Mouse (Mus musculus): Measurements from ENCODE around the gene Gjb4. TPM values are rescaled to one million over a fixed set of nuclear protein-coding genes. Genes with fewer than 3 reads are reported as not detected.

The Gjb4 gene
- not detected for total RNA-seq (2023)

DNA sequence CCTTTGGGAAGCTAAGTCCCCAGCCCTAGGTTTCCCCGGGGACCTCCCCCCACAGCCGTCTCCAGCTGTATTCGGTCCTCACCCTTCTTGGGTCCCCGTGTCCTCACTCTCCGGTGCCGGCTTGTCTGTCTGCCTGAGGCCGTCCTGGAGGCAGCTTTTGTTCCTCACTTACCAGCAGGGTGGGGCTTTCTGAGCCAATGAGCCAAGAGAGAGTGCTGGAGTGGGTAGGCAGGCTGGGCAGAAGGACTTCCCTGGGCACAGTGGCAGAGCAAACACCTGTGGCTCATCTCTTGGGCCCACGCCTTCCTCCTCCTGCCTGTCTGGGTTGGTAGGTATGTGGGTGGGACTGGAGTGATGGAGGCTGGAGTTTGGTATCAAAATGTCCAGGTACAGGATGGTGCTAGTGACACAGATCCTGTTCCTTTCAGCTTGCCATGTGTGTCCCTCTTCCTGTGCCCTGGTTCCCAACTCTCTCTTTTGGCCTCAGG is at the start of gene Gjb4:
Gene Gjb4, minus strand, starts transcription at position 131 of the 488 bp plus-strand sequence.

DNA sequence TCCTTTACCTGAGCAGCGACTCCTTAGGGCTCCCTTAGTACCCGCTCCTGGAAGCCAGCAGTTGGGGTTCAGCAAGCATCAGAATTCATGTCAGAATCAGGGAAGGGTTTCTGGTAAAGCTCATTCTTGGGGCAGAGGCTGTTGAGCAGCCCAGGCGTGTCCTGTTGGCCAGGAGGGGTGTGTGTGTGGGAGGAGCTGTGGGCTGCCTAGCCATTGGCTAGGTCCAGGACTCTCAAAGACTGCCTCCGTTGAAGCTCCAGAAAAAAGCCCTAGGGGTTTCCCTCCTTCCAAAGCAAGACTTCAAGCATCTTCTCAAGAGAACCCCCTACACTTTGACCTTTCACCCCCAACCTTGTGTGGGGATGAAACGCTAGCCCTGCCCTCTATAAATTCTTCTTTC is 4.1 kb upstream of the Gjb4 start, which contains the start of gene Gjb5:
Gene Gjb5, minus strand, starts transcription at position 164 of the 400 bp plus-strand sequence.

DNA sequence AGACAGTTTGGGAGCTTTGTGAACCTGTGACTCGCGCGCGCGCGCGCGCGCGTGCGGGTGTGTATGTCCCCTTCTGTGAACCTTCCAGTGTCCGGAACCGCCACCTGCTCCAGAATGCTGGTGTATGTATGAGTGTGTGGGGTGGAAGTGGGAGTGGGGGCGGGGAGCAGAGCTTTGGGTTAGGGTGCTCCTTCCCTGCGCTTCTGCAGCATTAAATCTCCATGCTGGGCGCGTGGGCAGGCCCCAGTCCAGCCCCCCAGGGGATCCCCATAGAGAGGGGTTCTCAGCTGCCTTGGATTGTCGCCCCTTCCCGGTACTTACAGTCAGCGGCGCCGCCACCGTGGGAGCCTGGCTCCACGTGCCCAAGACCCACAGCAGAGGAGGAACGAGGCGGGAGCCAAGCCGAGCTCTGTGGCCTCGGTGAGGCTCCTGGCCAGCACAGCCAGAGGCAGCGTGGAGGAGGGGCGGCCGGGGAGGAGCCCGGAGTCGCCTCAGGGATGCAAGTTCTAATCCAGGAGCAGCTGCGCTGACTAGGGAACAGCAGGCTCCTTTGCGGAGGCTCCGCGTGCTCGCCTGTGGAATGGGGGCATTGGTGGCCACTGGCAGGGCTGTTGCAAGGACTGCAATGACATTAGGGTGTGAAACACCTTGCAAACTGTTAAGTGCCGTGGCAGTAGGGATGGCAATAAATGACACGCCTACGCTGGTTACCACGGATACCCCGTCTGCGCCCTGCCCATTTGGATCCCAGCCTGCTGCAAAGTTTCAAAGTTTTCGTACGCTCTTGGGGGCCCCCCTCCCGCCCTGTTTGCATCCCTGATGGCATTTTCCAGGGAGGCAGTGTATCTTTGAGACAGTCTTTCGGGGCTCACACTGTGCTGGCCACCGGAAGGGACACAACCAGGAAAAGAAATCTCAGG is 23.4 kb downstream of the Gjb4 start, which contains the start of gene Gjb3:
Gene Gjb3, minus strand, starts transcription at position 664 of the 920 bp plus-strand sequence.

DNA sequence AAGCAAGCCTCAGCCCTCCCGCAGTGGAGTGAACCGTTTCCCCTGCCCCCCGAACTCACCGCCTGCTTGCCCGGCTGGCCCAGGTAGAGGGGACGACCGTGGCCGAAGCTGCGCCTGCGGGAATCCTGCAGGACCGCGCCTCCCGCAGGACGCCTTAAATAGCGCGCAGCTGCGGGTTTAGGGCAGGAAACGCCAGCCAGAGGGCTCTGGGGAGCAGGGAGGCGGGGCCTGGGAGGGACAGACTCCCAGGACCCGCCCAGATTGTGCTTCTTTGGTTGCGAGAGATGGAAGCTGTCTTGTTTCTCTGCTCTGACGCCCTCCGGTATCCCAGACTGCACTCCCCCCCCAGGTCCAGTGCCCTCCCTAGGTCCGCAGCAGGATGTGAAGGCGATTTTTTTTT is 40.0 kb downstream of the Gjb4 start, which contains the start of gene Gja4:
Gene Gja4, minus strand, starts transcription at position 179 of the 400 bp plus-strand sequence.

Other genes with a start within 250 kb of the Gjb4 start
- 1 to 10 TPM; 5.1 to 5.5 TPM for gene Tmem35b, start 230.4 kb downstream of the Gjb4 start, total RNA-seq (2023)
- gene Dlgap3, start 184.9 kb downstream of the Gjb4 start, total RNA-seq (2023): not detected
- 10 to 100 TPM; 17.6 to 21.7 TPM for gene Smim12, start 110.3 kb downstream of the Gjb4 start, total RNA-seq (2023)
- not detected for gene Gja4, start 40.0 kb downstream of the Gjb4 start, total RNA-seq (2023)
- 1 to 10 TPM; 3.5 to 3.6 TPM for gene Gjb3, start 23.2 kb downstream of the Gjb4 start, total RNA-seq (2023)
- not detected for gene Gjb5, start 4.1 kb upstream of the Gjb4 start, total RNA-seq (2023)

All from neutrophil, adult 83 days (primary cell).